In genomic region chr4:129743010-129743390, GRCm38 (mm10) we compare ENCODE assay signal across 8 mouse cellular contexts. TPM values are rescaled to one million over a fixed set of nuclear protein-coding genes. Genes with fewer than 3 reads are reported as not detected.
A peak's percentile ranks its signal among the peaks of the same experiment; 100 is the strongest.
DNase-seq lines count a peak whose midpoint lies in the region; ATAC-seq and TF ChIP-seq lines count a peak whose summit lies in the region.

No protein-coding gene starts in this region.

- 8% methylated on average over 7 of the region's 7 CpGs for WGBS in heart, embryonic 13.5 days
- WGBS in hindbrain, embryonic 12.5 days, result 7% methylated on average over 7 of the region's 7 CpGs
- WGBS in lung, embryonic 16.5 days, result 5% methylated on average over 7 of the region's 7 CpGs

- in situ Hi-C loops in CH12.LX (cut with MboI; ENCODE audit: low pct_ligation_motif_present, low pct_unique_long_range_greater_than_20kb, low sequenced_read_pairs), result no loop called here

- no peak for DNase-seq in heart, adult 8-10 months (ENCODE audit: low spot score)
- no peak for DNase-seq in CH12.LX (ENCODE audit: extremely low read depth)
- no peak for DNase-seq in Muller cell, postnatal 12 days (ENCODE audit: inconsistent ontology term)
- DNase-seq in thymus, postnatal 4 days, result no peak

- no peak for TF ChIP-seq EP300 in CH12.LX (IDR thresholded peaks at IDR 0.05; ENCODE audit: low read length)

- peak overlapping the region; percentile 79 for H3K4me2 ChIP-seq in heart, embryonic 13.5 days
- H3K4me2 ChIP-seq in CH12.LX (ENCODE audit: insufficient read depth, low read depth, poor library complexity, severe bottlenecking), result peak overlapping the region; percentile 73
- H3K4me2 ChIP-seq in hindbrain, embryonic 12.5 days (replicated peaks), result peak overlapping the region; percentile 65
- H3K4me2 ChIP-seq in lung, embryonic 16.5 days (ENCODE audit: low read depth, low read length), result peak overlapping the region; percentile 68

- peak overlapping the region; percentile 90 for H3K9ac ChIP-seq in heart, embryonic 13.5 days
- H3K9ac ChIP-seq in CH12.LX (ENCODE audit: insufficient read depth, low read depth), result peak overlapping the region; percentile 53
- H3K9ac ChIP-seq in hindbrain, embryonic 12.5 days, result peak overlapping the region; percentile 100
- peak overlapping the region; percentile 90 for H3K9ac ChIP-seq in lung, embryonic 16.5 days (ENCODE audit: low read length)

- dilution Hi-C loops in CH12.LX (cut with MboI; ENCODE audit: extremely low pct_ligation_motif_present, extremely low pct_unique_long_range_greater_than_20kb, low sequenced_read_pairs), result no loop called here

- H3K36me3 ChIP-seq in heart, embryonic 13.5 days, result peaks cover 6% of the 10 kb centered on the region; the same call in 1 of the 2 replicates
- H3K36me3 ChIP-seq in CH12.LX (replicated peaks in 1 of 2; ENCODE audit: control insufficient read depth in 1 of 2, insufficient read depth in 1 of 2, low read length in 1 of 2), result peaks cover 0 to 12% of the 10 kb centered on the region in 2 experiments
- 0 out of 2 replicates have a peak, but pooled peaks cover 3% of the 10 kb centered on the region for H3K36me3 ChIP-seq in hindbrain, embryonic 12.5 days
- H3K36me3 ChIP-seq in lung, embryonic 16.5 days (ENCODE audit: control insufficient read depth, insufficient read depth, low read length), result no peaks in the 10 kb centered on the region

- no peak for TF ChIP-seq POLR2A in CH12.LX (IDR thresholded peaks at IDR 0.05; ENCODE audit: low read depth, low read length)
- no peak for TF ChIP-seq POLR2A in cortical plate, adult 2 months (IDR thresholded peaks at IDR 0.05; ENCODE audit: extremely low read depth, insufficient read depth, low read length)

- no peak for TF ChIP-seq RAD21 in CH12.LX (IDR thresholded peaks at IDR 0.05; ENCODE audit: low read depth, low read length)

- no peaks in the 10 kb centered on the region for H3K27me3 ChIP-seq in heart, embryonic 13.5 days (replicated peaks)
- no peaks in the 10 kb centered on the region for H3K27me3 ChIP-seq in CH12.LX (replicated peaks)
- H3K27me3 ChIP-seq in hindbrain, embryonic 12.5 days, result no peaks in the 10 kb centered on the region
- H3K27me3 ChIP-seq in lung, embryonic 16.5 days (ENCODE audit: control insufficient read depth, insufficient read depth, low read depth, low read length), result no peaks in the 10 kb centered on the region

- no peaks in the 10 kb centered on the region for H3K9me3 ChIP-seq in heart, embryonic 13.5 days
- H3K9me3 ChIP-seq in CH12.LX (replicated peaks; ENCODE audit: low read length), result no peaks in the 10 kb centered on the region
- H3K9me3 ChIP-seq in hindbrain, embryonic 12.5 days (replicated peaks), result no peaks in the 10 kb centered on the region
- no peaks in the 10 kb centered on the region for H3K9me3 ChIP-seq in lung, embryonic 16.5 days (ENCODE audit: control insufficient read depth, low read length)

- peak overlapping the region; percentile 99 for H3K27ac ChIP-seq in heart, embryonic 13.5 days (replicated peaks)
- peak overlapping the region; percentile 80 for H3K27ac ChIP-seq in CH12.LX (ENCODE audit: insufficient read depth, low read depth)
- H3K27ac ChIP-seq in cortical plate, adult 2 months (ENCODE audit: insufficient read depth, low read length), result no peak overlapping the region; the same call in 1 of the 2 replicates
- peak overlapping the region; percentile 99 for H3K27ac ChIP-seq in hindbrain, embryonic 12.5 days
- H3K27ac ChIP-seq in lung, embryonic 16.5 days (ENCODE audit: low read length), result peak overlapping the region; percentile 99

- ATAC-seq in heart, embryonic 13.5 days (ENCODE audit: extremely low read depth, insufficient number of reproducible peaks, low FRiP score, low TSS enrichment), result no peak
- ATAC-seq in hindbrain, embryonic 12.5 days (ENCODE audit: low FRiP score), result no peak
- no peak for ATAC-seq in lung, embryonic 16.5 days (ENCODE audit: low read depth)

- TF ChIP-seq CTCF in CH12.LX (conservative IDR thresholded peaks at IDR 0.05 in 1 of 2, IDR thresholded peaks at IDR 0.05 in 1 of 2; ENCODE audit: low read depth in 2 of 2, low read length in 2 of 2), result no peak
- no peak for TF ChIP-seq CTCF in cortical plate, adult 2 months (IDR thresholded peaks at IDR 0.05; ENCODE audit: extremely low read depth, insufficient read depth, low read length)

- H3K4me3 ChIP-seq in heart, embryonic 13.5 days, result peak overlapping the region; percentile 100
- H3K4me3 ChIP-seq in CH12.LX (replicated peaks in 1 of 3; ENCODE audit: low read depth in 2 of 3, low read length in 2 of 3, poor library complexity in 1 of 3), result peak overlapping the region; percentile 78 to 99 (median 79)
- peak overlapping the region; percentile 93 for H3K4me3 ChIP-seq in cortical plate, adult 2 months (ENCODE audit: insufficient read depth, low read length)
- peak overlapping the region; percentile 100 for H3K4me3 ChIP-seq in hindbrain, embryonic 12.5 days
- peak overlapping the region; percentile 100 for H3K4me3 ChIP-seq in lung, embryonic 16.5 days (ENCODE audit: low read length)

- peaks cover 31% of the 10 kb centered on the region for H3K4me1 ChIP-seq in heart, embryonic 13.5 days
- H3K4me1 ChIP-seq in CH12.LX (ENCODE audit: control insufficient read depth in 1 of 2, insufficient read depth in 2 of 2), result peaks cover 3 to 35% of the 10 kb centered on the region in 2 experiments; a peak in 3 of 4 replicates
- H3K4me1 ChIP-seq in cortical plate, adult 2 months (ENCODE audit: control insufficient read depth, insufficient read depth, low read length), result peaks cover 2% of the 10 kb centered on the region
- peaks cover 26% of the 10 kb centered on the region for H3K4me1 ChIP-seq in hindbrain, embryonic 12.5 days
- peaks cover 21% of the 10 kb centered on the region for H3K4me1 ChIP-seq in lung, embryonic 16.5 days (replicated peaks; ENCODE audit: control insufficient read depth, insufficient read depth, low read length)

- peaks cover 39% of the 10 kb centered on the region for H3K79me2 ChIP-seq in CH12.LX (replicated peaks; ENCODE audit: control insufficient read depth, extremely low read depth, insufficient read depth, poor library complexity, severe bottlenecking)

TF ChIP-seq in CH12.LX, 34 proteins besides CTCF, POLR2A, EP300 and RAD21:
- TF ChIP-seq POLR2AphosphoS2 (IDR thresholded peaks at IDR 0.05; ENCODE audit: low read depth, low read length) (no peak), MYC (IDR thresholded peaks at IDR 0.05; ENCODE audit: low read depth, low read length) (0 out of 2 replicates have a peak, but pooled peaks have one; percentile 21), UBTF (IDR thresholded peaks at IDR 0.05; ENCODE audit: low read depth, low read length) (0 out of 2 replicates have a peak, but pooled peaks have one; percentile 35), SMC3 (IDR thresholded peaks at IDR 0.05; ENCODE audit: low read depth, low read length) (no peak), MEF2A (IDR thresholded peaks at IDR 0.05; ENCODE audit: borderline replicate concordance, low read depth, low read length) (no peak), KAT2A (IDR thresholded peaks at IDR 0.05; ENCODE audit: insufficient replicate concordance, low read length) (no peak), E2F4 (IDR thresholded peaks at IDR 0.05; ENCODE audit: insufficient replicate concordance, low read depth, low read length) (0 out of 2 replicates have a peak, but pooled peaks have one; percentile 37), TCF12 (IDR thresholded peaks at IDR 0.05; ENCODE audit: low read depth, low read length) (no peak), JUND (conservative IDR thresholded peaks at IDR 0.05; ENCODE audit: low read depth, low read length) (no peak), JUN (IDR thresholded peaks at IDR 0.05; ENCODE audit: insufficient read depth, low read depth, low read length) (no peak)

RNA-seq across cellular contexts. Expression of gene Khdrbs1, which starts 0.9 kb away (rescaled TPM):
- 75.6 and 77.5 TPM in 2 replicates for polyA plus RNA-seq in heart, embryonic 13.5 days (2015; fragmentation: Nextera tagmentation; extraction: Ambion mirVana)
- total RNA-seq in heart, adult 8-10 months (2022), result 10 to 100 TPM; 33.9 to 38.6 (median 37.7) TPM
- 58.6 and 65.9 TPM in 2 replicates for total RNA-seq in CH12.LX (2012; rRNA removed)
- 67.4 and 79.0 TPM in 2 replicates for total RNA-seq in CH12.LX (2014; rRNA removed)
- 125 TPM in 2 replicates for polyA plus RNA-seq in CH12.LX (2012; ENCODE audit: insufficient read length, low read depth)
- 33.4 and 34.2 TPM in 2 replicates for polyA plus RNA-seq in cortical plate, adult 2 months (2012; rRNA removed)
- 215 and 227 TPM in 2 replicates for polyA plus RNA-seq in hindbrain, embryonic 12.5 days (2016; fragmentation: Nextera tagmentation; extraction: Ambion mirVana)
- 84.3 and 93.1 TPM in 2 replicates for polyA plus RNA-seq in lung, embryonic 16.5 days (2015; fragmentation: Nextera tagmentation; extraction: Ambion mirVana)

RNA-seq across cellular contexts. Expression of gene Tmem39b, which starts 46.4 kb away (rescaled TPM):
- 6.7 and 6.9 TPM in 2 replicates for polyA plus RNA-seq in heart, embryonic 13.5 days (2015; fragmentation: Nextera tagmentation; extraction: Ambion mirVana)
- total RNA-seq in heart, adult 8-10 months (2022), result 1 to 10 TPM; 3.8 to 5.7 (median 5.3) TPM
- 11.3 and 11.9 TPM in 2 replicates for total RNA-seq in CH12.LX (2012; rRNA removed)
- total RNA-seq in CH12.LX (2014; rRNA removed), result 13.9 and 14.6 TPM in 2 replicates
- 33.5 and 37.7 TPM in 2 replicates for polyA plus RNA-seq in CH12.LX (2012; ENCODE audit: insufficient read length, low read depth)
- polyA plus RNA-seq in cortical plate, adult 2 months (2012; rRNA removed), result 20.2 and 21.1 TPM in 2 replicates
- 15.0 and 16.4 TPM in 2 replicates for polyA plus RNA-seq in hindbrain, embryonic 12.5 days (2016; fragmentation: Nextera tagmentation; extraction: Ambion mirVana)
- 10.5 and 13.4 TPM in 2 replicates for polyA plus RNA-seq in lung, embryonic 16.5 days (2015; fragmentation: Nextera tagmentation; extraction: Ambion mirVana)
